Mouse (Mus musculus) thymus, adult 2 months (tissue): ENCODE results near the gene Cdh11.

Source experiments
- CTCF ChIP-seq: fragments of 200-500 bp; IDR thresholded peaks from 2 replicates; pipeline ENCODE4 v1.5.1; 2012; ENCODE audit warnings: mild to moderate bottlenecking, control low read depth, low read length, moderate library complexity, borderline replicate concordance; ENCODE audit not compliant: control insufficient read depth, poor library complexity, insufficient read depth; ENCODE audit errors: extremely low read depth
- POLR2A ChIP-seq: fragments of 200-500 bp; IDR thresholded peaks from 2 replicates; pipeline ENCODE4 v1.6.1; 2012; ENCODE audit warnings: mild to moderate bottlenecking, low read length, control low read depth, moderate library complexity; ENCODE audit not compliant: control insufficient read depth, poor library complexity, insufficient read depth; ENCODE audit errors: extremely low read depth

- TF ChIP-seq CTCF (no peak), POLR2A (no peak)
Measured at GRCm38 (mm10) chr8:102656529-102656928, 128.9 kb downstream of the Cdh11 start.
